Mouse (Mus musculus) limb, embryonic 13.5 days (tissue): ENCODE data around the gene G0s2. TPM values are rescaled to one million over a fixed set of nuclear protein-coding genes. Genes with fewer than 3 reads are reported as not detected.
A peak's percentile ranks its signal among the peaks of the same experiment; 100 is the strongest.
"Not testable (repeated sequence)": the region's sequence is repeated elsewhere in the genome, so short reads cannot be mapped to it uniquely, and the experiment has no call there.

ENCODE experiments used
- ATAC-seq: fragments of 200-750 bp; cut with Nextera tagmentation; 2 replicates; pipeline ENCODE4 v1.8.0; 2017; ENCODE audit warnings: low read depth, moderate number of reproducible peaks, moderate TSS enrichment; ENCODE audit not compliant: low FRiP score
- H3K27ac ChIP-seq: fragments of 300-500 bp; sonication (generic); 2 replicates; pipeline ENCODE4 v1.5.1; 2015; ENCODE audit warnings: inconsistent platforms, mild to moderate bottlenecking, moderate library complexity
- H3K27me3 ChIP-seq: fragments of 300-500 bp; sonication (generic); 2 replicates; pipeline ENCODE4 v1.6.1; 2015; ENCODE audit warnings: mild to moderate bottlenecking, inconsistent platforms
- H3K36me3 ChIP-seq: fragments of 300-500 bp; sonication (generic); 2 replicates; pipeline ENCODE4 v1.6.1; 2015; ENCODE audit warnings: inconsistent platforms, mild to moderate bottlenecking, moderate library complexity
- H3K4me1 ChIP-seq: fragments of 300-500 bp; sonication (generic); 2 replicates; pipeline ENCODE4 v1.6.1; 2015; ENCODE audit warnings: inconsistent platforms
- H3K4me2 ChIP-seq: fragments of 300-500 bp; sonication (generic); replicated peaks from 2 replicates; pipeline ENCODE4 v1.6.1; 2015; ENCODE audit warnings: inconsistent platforms, mild to moderate bottlenecking, moderate library complexity
- H3K4me3 ChIP-seq: fragments of 300-500 bp; sonication (generic); 2 replicates; pipeline ENCODE4 v1.5.1; 2015; ENCODE audit warnings: moderate library complexity, mild to moderate bottlenecking, inconsistent platforms
- H3K9ac ChIP-seq: fragments of 300-500 bp; sonication (generic); 2 replicates; pipeline ENCODE4 v1.6.1; 2015; ENCODE audit warnings: mild to moderate bottlenecking, inconsistent platforms
- H3K9me3 ChIP-seq: fragments of 300-500 bp; sonication (generic); 2 replicates; pipeline ENCODE4 v1.6.1; 2016; ENCODE audit warnings: inconsistent platforms
- WGBS: fragments of 180-500 bp; shearing (Covaris S2); methylation state at CpG from one replicate; pipeline ENCODE4 v1.1.7; 2015; 5-methylcytosine and 5-hydroxymethylcytosine counted together
- polyA plus RNA-seq: library from polyadenylated mRNA; unstranded; fragments of >200 nt; fragmentation: Nextera tagmentation; extraction: Ambion mirVana; gene quantifications from 2 replicates; pipeline ENCODE4 v1.2.1, GENCODE M21; 2015

The G0s2 gene
- polyA plus RNA-seq, 1 experiment from 2014 or later = 19.3 TPM

DNA sequence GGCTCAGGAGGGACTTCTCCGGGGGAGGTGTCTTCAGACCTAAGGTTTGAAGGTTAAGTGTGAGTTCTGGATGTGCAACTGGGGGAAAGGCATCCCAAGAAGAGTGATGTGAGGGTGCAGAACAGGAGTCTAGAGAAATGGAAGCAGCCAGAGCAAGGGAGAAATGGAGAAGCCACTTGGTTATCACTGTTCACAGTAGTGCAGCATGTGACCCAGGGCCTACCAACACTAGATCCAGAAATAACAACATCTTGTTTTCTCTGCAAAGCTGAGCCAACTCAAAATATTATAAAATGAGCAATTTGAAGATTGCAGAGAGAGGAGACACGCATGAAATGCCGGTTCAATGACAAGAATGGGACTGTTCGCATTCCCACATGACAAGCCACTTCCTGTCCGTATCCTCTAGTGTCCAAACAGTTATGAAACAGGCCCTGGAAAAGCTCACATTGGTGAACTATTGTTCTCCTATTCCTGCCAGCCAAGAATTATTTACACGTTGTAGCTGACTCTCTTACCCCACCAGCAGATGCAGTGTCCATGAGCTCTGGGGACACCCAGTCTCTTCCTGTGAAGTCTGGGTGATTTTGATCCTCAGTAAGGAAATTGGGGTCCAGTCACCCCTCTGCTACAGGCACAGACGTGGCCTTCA lies 11.0 kb downstream of the G0s2 start:
- peak overlapping the region; percentile 10; the same call in 1 of the 2 replicates for H3K27ac ChIP-seq
- no peaks in the 10 kb centered on the region for H3K27me3 ChIP-seq
- H3K4me3 ChIP-seq = no peak overlapping the region
- 72% methylated on average over 7 of the region's 7 CpGs for WGBS
- no peak overlapping the region for H3K9ac ChIP-seq
- no peak for ATAC-seq
- no peaks in the 10 kb centered on the region for H3K36me3 ChIP-seq
- H3K4me1 ChIP-seq = peaks cover 20% of the 10 kb centered on the region
- no peak overlapping the region for H3K4me2 ChIP-seq
- H3K9me3 ChIP-seq = no peaks in the 10 kb centered on the region

DNA sequence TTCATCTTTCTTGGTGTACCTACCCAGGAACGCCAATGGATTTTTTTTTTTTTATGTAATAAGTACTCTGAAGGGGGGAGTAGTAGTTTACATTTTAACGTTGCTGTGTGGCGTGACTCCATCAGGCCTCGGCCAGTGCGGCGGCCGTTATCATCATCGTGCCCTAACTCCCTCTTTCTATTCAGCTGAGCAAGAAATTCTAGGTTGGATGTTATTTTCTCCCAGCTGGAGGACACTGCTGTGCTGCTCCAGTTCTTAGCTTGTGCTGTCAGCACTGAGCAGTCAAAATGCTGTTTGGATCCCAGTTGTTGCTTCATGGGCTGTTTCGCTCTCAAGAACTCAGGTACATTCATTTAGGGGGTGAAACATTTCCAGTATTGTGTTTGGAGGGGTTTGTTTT lies 13.5 kb downstream of the G0s2 start:
- H3K4me1 ChIP-seq = peaks cover 17% of the 10 kb centered on the region
- ATAC-seq = no peak
- H3K27ac ChIP-seq = no peak overlapping the region
- H3K9me3 ChIP-seq = no peaks in the 10 kb centered on the region
- H3K4me3 ChIP-seq = no peak overlapping the region
- WGBS = 83% methylated on average over 9 of the region's 9 CpGs
- H3K9ac ChIP-seq = no peak overlapping the region
- H3K27me3 ChIP-seq = no peaks in the 10 kb centered on the region
- H3K36me3 ChIP-seq = no peaks in the 10 kb centered on the region
- no peak overlapping the region for H3K4me2 ChIP-seq

DNA sequence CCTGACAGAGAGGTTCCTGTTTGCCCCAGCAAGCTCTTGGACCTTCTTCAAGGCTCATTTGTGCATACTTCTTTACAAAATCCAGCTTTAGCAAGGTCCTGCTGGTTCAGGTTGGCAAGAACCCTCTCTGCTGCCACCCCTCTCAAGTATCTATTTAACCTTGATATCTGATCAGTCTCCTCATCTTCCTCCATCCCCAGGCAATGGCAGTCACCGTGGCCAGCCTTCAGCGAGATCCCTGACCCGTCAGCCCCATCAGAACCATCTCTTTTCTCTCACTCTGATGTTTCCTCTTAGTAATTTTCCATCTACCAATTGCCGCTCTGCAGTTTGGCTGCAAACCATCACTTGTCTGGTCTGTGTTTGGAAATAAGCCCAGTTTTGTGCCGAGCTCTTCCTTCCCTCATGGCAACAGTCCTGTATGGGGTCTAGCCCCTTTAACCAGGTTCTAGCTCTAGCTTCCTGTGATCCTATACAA lies 16.4 kb downstream of the G0s2 start:
- H3K36me3 ChIP-seq = no peaks in the 10 kb centered on the region
- 63% methylated on average over 5 of the region's 5 CpGs for WGBS
- no peak overlapping the region for H3K9ac ChIP-seq
- no peak overlapping the region for H3K4me3 ChIP-seq
- no peak overlapping the region for H3K4me2 ChIP-seq
- H3K9me3 ChIP-seq = no peaks in the 10 kb centered on the region
- no peak for ATAC-seq
- no peak overlapping the region for H3K27ac ChIP-seq
- peaks cover 9% of the 10 kb centered on the region; the same call in 1 of the 2 replicates for H3K4me1 ChIP-seq
- no peaks in the 10 kb centered on the region for H3K27me3 ChIP-seq

DNA sequence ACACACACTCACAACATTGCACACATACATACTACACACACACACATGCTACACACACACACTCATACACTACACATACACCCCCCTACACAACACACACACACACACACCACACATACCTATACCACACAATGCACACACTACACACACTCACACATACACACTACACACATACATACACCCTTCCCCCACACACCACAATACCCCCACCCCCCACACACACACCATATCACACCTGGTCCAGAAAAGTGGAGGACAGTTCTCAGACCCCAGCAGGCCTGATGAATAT lies 16.8 kb downstream of the G0s2 start:
- H3K9me3 ChIP-seq = no peaks in the 10 kb centered on the region
- no peaks in the 10 kb centered on the region for H3K36me3 ChIP-seq
- no peak overlapping the region for H3K27ac ChIP-seq
- no peak overlapping the region for H3K9ac ChIP-seq
- no peaks in the 10 kb centered on the region for H3K27me3 ChIP-seq
- H3K4me3 ChIP-seq = no peak overlapping the region
- peaks cover 9% of the 10 kb centered on the region; the same call in 1 of the 2 replicates for H3K4me1 ChIP-seq
- H3K4me2 ChIP-seq = no peak overlapping the region
- ATAC-seq = peak; percentile 57

DNA sequence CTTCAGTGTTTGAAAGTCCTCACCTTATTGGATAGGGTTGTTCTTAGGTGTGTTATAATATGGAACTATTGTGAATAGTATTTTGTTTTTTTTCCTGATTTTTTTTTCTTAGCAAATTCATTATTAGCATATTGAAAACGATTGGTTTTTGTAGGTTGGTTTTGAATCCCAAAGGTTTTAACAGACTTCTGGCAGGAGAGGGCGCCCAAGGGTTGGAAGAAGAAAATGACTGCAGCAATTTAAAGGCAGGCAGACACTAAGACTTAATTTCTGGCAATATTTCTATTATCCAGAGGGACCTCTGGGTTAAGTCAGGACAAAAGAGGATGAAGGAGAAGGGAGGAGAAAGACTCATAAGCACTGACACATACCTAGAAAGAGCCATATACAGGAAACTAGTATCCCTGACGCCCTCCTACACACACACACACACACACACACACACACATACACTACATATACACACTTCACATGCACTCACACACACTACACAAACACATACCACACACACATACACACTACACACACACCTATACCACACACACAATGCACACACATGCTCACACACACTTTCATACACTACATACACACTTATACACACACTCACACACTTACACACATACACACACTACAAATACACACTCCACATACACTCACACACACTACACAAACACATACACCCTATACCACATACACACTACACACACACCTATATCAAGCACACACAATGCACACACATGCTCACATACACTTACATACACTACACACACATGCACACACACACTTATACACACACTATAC lies 17.3 kb downstream of the G0s2 start:
- H3K9me3 ChIP-seq = no peaks in the 10 kb centered on the region
- no peak overlapping the region for H3K4me2 ChIP-seq
- ATAC-seq = peak; percentile 49

DNA sequence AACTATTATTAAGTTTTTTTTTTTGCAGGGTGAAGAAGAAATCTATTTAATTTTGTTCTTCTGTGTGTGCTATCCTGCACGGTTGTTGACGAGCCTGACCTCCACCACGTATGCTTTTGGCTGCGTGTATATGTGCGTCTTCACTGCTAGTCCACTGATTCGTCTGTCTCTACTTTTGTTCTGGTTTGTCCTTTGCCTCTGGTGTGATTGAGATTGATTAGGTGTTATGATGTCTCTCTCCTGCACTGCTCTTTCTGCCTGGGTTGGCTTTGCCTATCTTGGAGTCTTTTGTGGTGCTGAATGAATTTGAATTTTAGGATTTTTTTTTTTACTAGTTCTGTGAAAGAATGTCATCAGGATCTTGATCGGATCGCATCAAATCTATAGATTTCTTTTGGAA lies 18.0 kb downstream of the G0s2 start:
- WGBS = 58% methylated on average over 8 of the region's 8 CpGs
- Histone ChIP-seq H3K9ac (no peak overlapping the region), H3K4me3 (no peak overlapping the region), H3K9me3 (no peaks in the 10 kb centered on the region), H3K27me3 (no peaks in the 10 kb centered on the region), H3K27ac (no peak overlapping the region), H3K4me1 (peaks cover 9% of the 10 kb centered on the region; the same call in 1 of the 2 replicates), H3K36me3 (no peaks in the 10 kb centered on the region), H3K4me2 (no peak overlapping the region)
- no peak for ATAC-seq

More for the DNA sequence above, 17.3 kb downstream of the G0s2 start:
- H3K27ac ChIP-seq = no peak overlapping the region
- no peaks in the 10 kb centered on the region for H3K36me3 ChIP-seq
- no peaks in the 10 kb centered on the region for H3K27me3 ChIP-seq
- H3K9ac ChIP-seq = no peak overlapping the region
- 30% methylated on average over 3 of the region's 3 CpGs for WGBS
- no peak overlapping the region for H3K4me3 ChIP-seq
- peaks cover 9% of the 10 kb centered on the region; the same call in 1 of the 2 replicates for H3K4me1 ChIP-seq

DNA sequence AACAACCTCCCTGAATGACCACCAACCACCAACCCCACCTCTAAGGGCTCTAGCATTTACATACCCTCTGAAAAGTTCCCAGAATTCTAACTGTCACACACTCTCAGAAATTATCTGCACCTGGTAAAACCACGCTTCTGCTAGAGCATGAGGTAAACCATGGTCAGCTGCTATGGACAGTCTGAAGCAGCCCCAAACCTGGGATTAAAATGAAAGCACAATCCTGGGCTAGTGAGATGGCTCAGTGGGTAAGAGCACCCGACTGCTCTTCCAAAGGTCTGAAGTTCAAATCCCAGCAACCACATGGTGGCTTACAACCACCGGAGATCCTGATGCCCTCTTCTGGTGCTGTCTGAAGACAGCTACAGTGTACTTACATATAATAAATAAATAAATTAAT lies 19.1 kb downstream of the G0s2 start:
- H3K4me2 ChIP-seq, H3K9ac ChIP-seq, H3K4me1 ChIP-seq, H3K27ac ChIP-seq, H3K27me3 ChIP-seq, H3K4me3 ChIP-seq, H3K36me3 ChIP-seq, H3K9me3 ChIP-seq, ATAC-seq: not testable (repeated sequence)
- WGBS = 69% methylated on average over 3 of the region's 3 CpGs

DNA sequence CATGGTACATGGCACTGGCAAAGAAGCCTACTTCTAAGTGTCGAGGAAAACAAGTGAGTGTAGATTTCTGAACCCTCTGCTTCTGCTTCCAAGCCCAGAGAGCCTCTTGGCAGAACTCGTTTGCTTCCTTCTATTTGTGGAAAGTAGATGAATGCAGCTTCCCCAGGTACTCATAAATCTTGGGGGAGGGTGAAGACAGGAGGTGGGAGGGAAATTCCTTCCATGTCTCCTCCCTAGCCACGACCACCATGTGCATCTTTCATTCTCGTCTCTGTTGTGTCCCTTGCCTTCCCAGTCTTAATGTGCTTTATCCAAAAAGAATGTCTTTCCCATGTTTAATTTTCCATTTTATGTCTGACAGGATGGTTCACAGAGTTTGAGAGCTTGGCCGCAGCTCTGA lies 20.4 kb downstream of the G0s2 start:
- 0 out of 2 replicates have a peak overlapping the region, but pooled peaks have one; percentile 16 for H3K4me2 ChIP-seq

DNA sequence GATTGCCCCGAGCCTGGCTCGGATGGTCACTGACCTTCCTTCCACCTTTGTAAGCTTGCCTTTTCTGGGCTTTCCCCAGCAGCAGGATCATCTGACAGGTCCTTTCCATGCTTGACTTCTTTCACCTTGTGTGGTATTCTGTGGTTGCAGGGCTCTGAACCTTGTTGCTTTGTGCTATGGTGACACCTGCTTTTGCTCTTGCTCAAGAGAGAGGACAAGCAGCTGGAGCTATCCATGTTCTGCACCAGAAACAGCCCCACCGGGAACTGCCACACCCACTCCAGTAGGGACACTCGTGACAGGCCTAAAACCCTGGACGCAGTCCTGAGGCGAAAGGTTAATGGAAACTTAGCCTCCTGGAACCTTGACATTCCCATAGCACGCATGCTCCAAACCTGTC lies 21.6 kb downstream of the G0s2 start:
- ATAC-seq = no peak
- 81% methylated on average over 7 of the region's 7 CpGs for WGBS
- H3K27me3 ChIP-seq = no peaks in the 10 kb centered on the region

More for the DNA sequence above, 20.4 kb downstream of the G0s2 start:
- H3K9ac ChIP-seq = no peak overlapping the region
- H3K27ac ChIP-seq = no peak overlapping the region; the same call in 1 of the 2 replicates
- peaks cover 9% of the 10 kb centered on the region; the same call in 1 of the 2 replicates for H3K4me1 ChIP-seq
- WGBS = 17% methylated on average over 5 of the region's 5 CpGs
- no peaks in the 10 kb centered on the region for H3K27me3 ChIP-seq
- no peaks in the 10 kb centered on the region; the same call in 1 of the 2 replicates for H3K9me3 ChIP-seq
- H3K36me3 ChIP-seq = no peaks in the 10 kb centered on the region
- ATAC-seq = no peak
- H3K4me3 ChIP-seq = no peak overlapping the region

DNA sequence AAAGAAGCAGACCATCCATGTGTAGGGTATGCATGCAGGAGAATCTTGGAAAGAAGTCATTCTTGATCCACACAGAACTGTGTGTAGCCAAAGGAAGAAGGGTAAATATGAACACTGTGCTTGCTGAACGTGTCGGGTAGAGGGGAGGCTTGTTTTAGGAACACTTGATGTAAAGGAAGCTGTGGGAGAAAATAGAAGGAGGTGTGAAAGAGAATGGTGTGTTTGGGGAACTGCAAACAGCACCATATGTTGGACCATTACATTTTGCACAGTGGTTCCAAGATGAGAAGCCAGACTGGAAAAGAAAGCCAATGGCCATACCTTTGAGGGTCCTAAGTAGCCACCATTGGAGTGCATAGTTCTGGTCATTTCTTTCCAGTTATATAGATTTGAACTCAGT lies 23.0 kb downstream of the G0s2 start:
- Histone ChIP-seq H3K9ac (no peak overlapping the region), H3K4me3 (no peak overlapping the region), H3K27ac (no peak overlapping the region), H3K4me2 (no peak overlapping the region), H3K36me3 (no peaks in the 10 kb centered on the region), H3K27me3 (no peaks in the 10 kb centered on the region), H3K9me3 (no peaks in the 10 kb centered on the region; the same call in 1 of the 2 replicates), H3K4me1 (peaks cover 9% of the 10 kb centered on the region; the same call in 1 of the 2 replicates)
- 80% methylated on average over 2 of the region's 2 CpGs for WGBS
- ATAC-seq = no peak

More for the DNA sequence above, 21.6 kb downstream of the G0s2 start:
- peaks cover 9% of the 10 kb centered on the region; the same call in 1 of the 2 replicates for H3K4me1 ChIP-seq
- no peaks in the 10 kb centered on the region; the same call in 1 of the 2 replicates for H3K9me3 ChIP-seq
- H3K4me3 ChIP-seq = no peak overlapping the region
- H3K36me3 ChIP-seq = no peaks in the 10 kb centered on the region
- H3K27ac ChIP-seq = no peak overlapping the region
- H3K9ac ChIP-seq = no peak overlapping the region
- no peak overlapping the region for H3K4me2 ChIP-seq

DNA sequence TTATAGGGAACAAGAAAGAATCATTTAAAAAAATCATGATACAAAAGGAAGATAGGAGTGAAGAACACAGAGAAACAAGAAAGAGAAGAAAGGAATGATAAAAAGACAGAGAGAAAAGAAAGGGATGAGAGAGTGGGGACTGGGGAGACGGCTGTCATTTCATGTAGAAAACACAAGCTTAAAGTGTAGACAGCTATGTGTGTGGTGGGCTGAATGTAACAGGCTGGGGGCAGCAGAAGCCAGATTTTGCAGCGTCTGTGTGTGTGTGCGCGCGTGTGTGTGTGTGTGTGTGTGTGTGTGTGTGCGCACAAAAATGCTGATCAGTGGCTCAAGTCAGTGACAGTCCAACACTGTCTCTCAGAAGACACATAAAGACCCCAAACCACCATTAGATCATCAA lies 28.8 kb downstream of the G0s2 start:
- no peaks in the 10 kb centered on the region for H3K9me3 ChIP-seq
- H3K4me3 ChIP-seq = no peak overlapping the region
- H3K4me2 ChIP-seq = no peak overlapping the region
- no peak overlapping the region for H3K27ac ChIP-seq
- no peaks in the 10 kb centered on the region for H3K27me3 ChIP-seq
- no peaks in the 10 kb centered on the region for H3K4me1 ChIP-seq
- WGBS = 79% methylated on average over 6 of the region's 6 CpGs
- no peak overlapping the region for H3K9ac ChIP-seq
- H3K36me3 ChIP-seq = no peaks in the 10 kb centered on the region
- no peak for ATAC-seq

DNA sequence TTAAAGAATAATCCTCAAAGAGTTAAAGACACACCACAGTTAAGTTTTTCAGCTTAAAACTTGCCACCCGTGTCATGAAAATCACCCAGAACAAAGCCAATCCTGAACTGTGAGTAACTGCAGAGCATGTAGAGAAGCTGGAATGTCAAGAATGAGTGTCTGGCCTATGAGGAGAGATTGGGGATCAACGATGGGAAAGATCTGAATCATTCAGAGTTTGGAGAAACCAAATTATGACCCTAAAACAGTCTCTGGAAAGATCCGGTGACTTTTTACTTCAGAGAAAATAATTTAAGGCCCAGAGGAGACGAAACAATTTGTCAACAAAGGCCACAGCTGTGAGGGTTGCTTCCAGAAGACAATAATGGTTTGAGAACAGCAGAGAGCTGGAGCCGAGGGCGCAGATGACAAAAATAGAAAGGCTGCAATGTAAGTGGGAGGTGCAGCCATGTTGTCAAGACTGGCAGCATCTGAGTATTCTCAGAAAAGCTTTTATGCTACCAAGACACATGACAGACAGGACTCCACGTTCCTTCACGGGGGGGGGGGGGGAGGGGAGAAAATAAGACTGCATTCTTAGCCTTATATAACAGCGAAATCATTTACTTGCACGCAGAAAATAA lies 29.3 kb downstream of the G0s2 start:
- Histone ChIP-seq H3K27me3 (no peaks in the 10 kb centered on the region), H3K4me3 (no peak overlapping the region), H3K36me3 (no peaks in the 10 kb centered on the region), H3K9ac (no peak overlapping the region), H3K4me2 (no peak overlapping the region), H3K27ac (no peak overlapping the region; the same call in 1 of the 2 replicates), H3K9me3 (no peaks in the 10 kb centered on the region), H3K4me1 (no peaks in the 10 kb centered on the region)
- ATAC-seq = no peak
- 60% methylated on average over 10 of the region's 10 CpGs for WGBS
